In genomic region chr8:87811399-87812068, GRCm38 (mm10) we compare ENCODE assay signal across 9 mouse cellular contexts.
DNase-seq lines count a peak whose midpoint lies in the region; ATAC-seq lines count a peak whose summit lies in the region.
"Had no signal": no experiment of that assay in that cellular context is flagged by ENCODE, and none has a peak within 500 bp of the region (broad histone marks: within the 10 kb centered on the region; RNA-seq: fewer than 3 reads in every experiment).

No protein-coding gene starts in this region.

- peaks cover 3% of the 10 kb centered on the region; the same call in 1 of the 2 replicates for H3K4me1 ChIP-seq in megakaryocyte, embryonic 14.5 days
- H3K4me1 ChIP-seq in forebrain, embryonic 16.5 days (replicated peaks; ENCODE audit: control insufficient read depth, insufficient read depth, low read length): peaks cover 17% of the 10 kb centered on the region
- peaks cover 39% of the 10 kb centered on the region for H3K4me1 ChIP-seq in hindbrain, embryonic 12.5 days

- H3K27me3 ChIP-seq in megakaryocyte, embryonic 14.5 days (replicated peaks): peaks cover 5% of the 10 kb centered on the region
- H3K27me3 ChIP-seq in forebrain, embryonic 16.5 days (replicated peaks; ENCODE audit: control insufficient read depth, insufficient read depth, low read length): no peaks in the 10 kb centered on the region
- no peaks in the 10 kb centered on the region for H3K27me3 ChIP-seq in hindbrain, embryonic 12.5 days

- peak; percentile 80 to 94 for DNase-seq in left cerebral cortex, postnatal 14 days (ENCODE audit: low spot score in 2 of 2)
- peak; percentile 89 to 92 for DNase-seq in right cerebral cortex, postnatal 10 days (ENCODE audit: low spot score in 2 of 2)

- 0 out of 2 replicates have a peak overlapping the region, but pooled peaks have one; percentile 37 for H3K9ac ChIP-seq in forebrain, embryonic 16.5 days (replicated peaks; ENCODE audit: low read depth, low read length)
- H3K9ac ChIP-seq in hindbrain, embryonic 12.5 days: no peak overlapping the region

- no peaks in the 10 kb centered on the region for H3K9me3 ChIP-seq in megakaryocyte, embryonic 14.5 days
- no peaks in the 10 kb centered on the region for H3K9me3 ChIP-seq in forebrain, embryonic 16.5 days (ENCODE audit: control insufficient read depth, low read length)
- no peaks in the 10 kb centered on the region for H3K9me3 ChIP-seq in hindbrain, embryonic 12.5 days (replicated peaks)

- H3K4me3 ChIP-seq in megakaryocyte, embryonic 14.5 days (replicated peaks): peak overlapping the region; percentile 5
- no peak overlapping the region for H3K4me3 ChIP-seq in forebrain, embryonic 16.5 days (replicated peaks; ENCODE audit: low read length)
- no peak overlapping the region for H3K4me3 ChIP-seq in hindbrain, embryonic 12.5 days

- intact Hi-C loops in left cerebral cortex, postnatal 14 days (cut with DNase I): no loop called here

- H3K27ac ChIP-seq in forebrain, embryonic 16.5 days (ENCODE audit: low read length): peak overlapping the region; percentile 58
- peak overlapping the region; percentile 62 for H3K27ac ChIP-seq in hindbrain, embryonic 12.5 days
- H3K27ac ChIP-seq: macrophage had no signal

- 34% methylated on average over 17 of the region's 17 CpGs for WGBS in forebrain, embryonic 16.5 days
- WGBS in hindbrain, embryonic 12.5 days: 74% methylated on average over 17 of the region's 17 CpGs

- peak overlapping the region; percentile 21; the same call in 1 of the 2 replicates for H3K4me2 ChIP-seq in forebrain, embryonic 16.5 days (ENCODE audit: low read length)
- H3K4me2 ChIP-seq in hindbrain, embryonic 12.5 days (replicated peaks): no peak overlapping the region

- no peaks in the 10 kb centered on the region for H3K36me3 ChIP-seq in megakaryocyte, embryonic 14.5 days (replicated peaks; ENCODE audit: low read length)
- H3K36me3 ChIP-seq in forebrain, embryonic 16.5 days (ENCODE audit: control insufficient read depth, insufficient read depth): no peaks in the 10 kb centered on the region
- H3K36me3 ChIP-seq in hindbrain, embryonic 12.5 days: no peaks in the 10 kb centered on the region

- ATAC-seq in megakaryocyte, adult 5-6 weeks (ENCODE audit: poor library complexity, severe bottlenecking): no peak
- peak; percentile 89 for ATAC-seq in forebrain, embryonic 16.5 days
- peak; percentile 51 for ATAC-seq in hindbrain, embryonic 12.5 days (ENCODE audit: low FRiP score)
- no peak for ATAC-seq in megakaryocyte-erythroid progenitor cell, adult 5-6 weeks (replicated peaks; ENCODE audit: low FRiP score, low TSS enrichment, poor library complexity, severe bottlenecking)
- ATAC-seq in erythroblast, adult 5-6 weeks (replicated peaks; ENCODE audit: low FRiP score, poor library complexity, severe bottlenecking): no peak

Comparison
In these comparisons a context has a peak if more than half of its experiments do, and no peak if none do; other contexts are left out.
1. ATAC-seq: peak in forebrain, embryonic 16.5 days (single experiment) and hindbrain, embryonic 12.5 days (single experiment); none in megakaryocyte, adult 5-6 weeks (single experiment), megakaryocyte-erythroid progenitor cell, adult 5-6 weeks (single experiment) and erythroblast, adult 5-6 weeks (single experiment).